Comparison of ENCODE assay signal across 21 mouse cellular contexts in genomic region chr13:16641611-16642449, GRCm38 (mm10).
A peak's percentile ranks its signal among the peaks of the same experiment; 100 is the strongest.
DNase-seq lines count a peak whose midpoint lies in the region; ATAC-seq and TF ChIP-seq lines count a peak whose summit lies in the region.
"Had no signal": no experiment of that assay in that cellular context is flagged by ENCODE, and none has a peak within 500 bp of the region (broad histone marks: within the 10 kb centered on the region; RNA-seq: fewer than 3 reads in every experiment).

No protein-coding gene starts in this region.

- H3K27me3 ChIP-seq in forebrain, embryonic 14.5 days (replicated peaks; ENCODE audit: control insufficient read depth, insufficient read depth, low read length): no peaks in the 10 kb centered on the region
- no peaks in the 10 kb centered on the region for H3K27me3 ChIP-seq in forebrain, embryonic 13.5 days
- H3K27me3 ChIP-seq in kidney, embryonic 16.5 days (ENCODE audit: insufficient read depth, low read length): no peaks in the 10 kb centered on the region
- H3K27me3 ChIP-seq: hindbrain, embryonic 15.5 days; liver, embryonic 12.5 days; neural tube, embryonic 15.5 days had no signal

- no peaks in the 10 kb centered on the region for H3K9me3 ChIP-seq in forebrain, embryonic 14.5 days (replicated peaks; ENCODE audit: control insufficient read depth, low read length)
- H3K9me3 ChIP-seq in forebrain, embryonic 13.5 days (replicated peaks): no peaks in the 10 kb centered on the region
- no peaks in the 10 kb centered on the region for H3K9me3 ChIP-seq in kidney, embryonic 16.5 days (ENCODE audit: low read length)
- H3K9me3 ChIP-seq: embryonic facial prominence, embryonic 10.5 days; hindbrain, embryonic 15.5 days; liver, embryonic 12.5 days; neural tube, embryonic 15.5 days had no signal

- 50% methylated on average over 3 of the region's 3 CpGs for WGBS in forebrain, embryonic 14.5 days
- WGBS in forebrain, embryonic 13.5 days: 70% methylated on average over 3 of the region's 3 CpGs
- 48% methylated on average over 3 of the region's 3 CpGs for WGBS in kidney, embryonic 16.5 days

- H3K4me3 ChIP-seq in forebrain, embryonic 14.5 days (ENCODE audit: low read depth, low read length): no peak overlapping the region
- no peak overlapping the region for H3K4me3 ChIP-seq in forebrain, embryonic 13.5 days
- no peak overlapping the region for H3K4me3 ChIP-seq in layer of hippocampus, adult 2 months
- H3K4me3 ChIP-seq in kidney, embryonic 16.5 days (ENCODE audit: low read length): no peak overlapping the region
- H3K4me3 ChIP-seq: embryonic facial prominence, embryonic 10.5 days; gastrocnemius, adult 2 months; hindbrain, embryonic 15.5 days; liver, embryonic 12.5 days; neural tube, embryonic 15.5 days had no signal

- peak; percentile 2 for DNase-seq in forebrain, embryonic 14.5 days (ENCODE audit: low spot score)
- no peak for DNase-seq in layer of hippocampus, adult 2 months (ENCODE audit: low spot score in 2 of 2)
- DNase-seq in layer of hippocampus, postnatal 10 days (ENCODE audit: low spot score in 2 of 2): no peak
- DNase-seq in 3T3-L1 (ENCODE audit: low read depth, low spot score): peak; percentile 81
- peak; percentile 61 for DNase-seq in brain, adult 2 months (ENCODE audit: low read depth, low spot score)
- DNase-seq in embryo, embryonic 10 days (ENCODE audit: low spot score): no peak
- DNase-seq: adrenal gland, postnatal 25 days; cerebellum, adult 18-20 months; gastrocnemius, adult 2 months; heart, postnatal 10 days; lung, postnatal 36 days had no signal

- ATAC-seq in forebrain, embryonic 14.5 days: no peak
- ATAC-seq in forebrain, embryonic 13.5 days: no peak
- no peak for ATAC-seq in kidney, embryonic 16.5 days (ENCODE audit: low FRiP score, low TSS enrichment)
- ATAC-seq: intestine, embryonic 16.5 days; liver, embryonic 12.5 days had no signal

- no peak overlapping the region for H3K9ac ChIP-seq in forebrain, embryonic 14.5 days (ENCODE audit: low read length)
- no peak overlapping the region for H3K9ac ChIP-seq in forebrain, embryonic 13.5 days
- no peak overlapping the region for H3K9ac ChIP-seq in kidney, embryonic 16.5 days (replicated peaks; ENCODE audit: low read length)
- H3K9ac ChIP-seq: hindbrain, embryonic 15.5 days; liver, embryonic 12.5 days; lung, embryonic 14.5 days; neural tube, embryonic 15.5 days had no signal

- no peak overlapping the region for H3K27ac ChIP-seq in forebrain, embryonic 14.5 days (ENCODE audit: low read depth, low read length)
- no peak overlapping the region for H3K27ac ChIP-seq in forebrain, embryonic 13.5 days
- peak overlapping the region; percentile 80 for H3K27ac ChIP-seq in layer of hippocampus, adult 2 months
- H3K27ac ChIP-seq in kidney, embryonic 16.5 days (ENCODE audit: low read length): no peak overlapping the region
- H3K27ac ChIP-seq: embryonic facial prominence, embryonic 10.5 days; gastrocnemius, adult 2 months; hindbrain, embryonic 15.5 days; liver, embryonic 12.5 days; neural tube, embryonic 15.5 days; stomach, postnatal 0 days had no signal

- no peaks in the 10 kb centered on the region; the same call in 1 of the 2 replicates for H3K4me1 ChIP-seq in forebrain, embryonic 14.5 days (ENCODE audit: control insufficient read depth, insufficient read depth, low read length)
- peaks cover 21% of the 10 kb centered on the region; the same call in 1 of the 2 replicates for H3K4me1 ChIP-seq in forebrain, embryonic 13.5 days
- H3K4me1 ChIP-seq in kidney, embryonic 16.5 days (ENCODE audit: insufficient read depth, low read length): peaks cover 3% of the 10 kb centered on the region; the same call in 1 of the 2 replicates
- H3K4me1 ChIP-seq: embryonic facial prominence, embryonic 10.5 days; hindbrain, embryonic 15.5 days; liver, embryonic 12.5 days; neural tube, embryonic 15.5 days had no signal

- TF ChIP-seq CTCF in layer of hippocampus, adult 2 months (conservative IDR thresholded peaks at IDR 0.05): no peak

- H3K36me3 ChIP-seq in forebrain, embryonic 14.5 days (ENCODE audit: control insufficient read depth, insufficient read depth, low read length): no peaks in the 10 kb centered on the region
- H3K36me3 ChIP-seq in forebrain, embryonic 13.5 days (ENCODE audit: poor library complexity, severe bottlenecking): no peaks in the 10 kb centered on the region
- no peaks in the 10 kb centered on the region for H3K36me3 ChIP-seq in kidney, embryonic 16.5 days (ENCODE audit: insufficient read depth, low read length)
- H3K36me3 ChIP-seq: embryonic facial prominence, embryonic 10.5 days; hindbrain, embryonic 15.5 days; liver, embryonic 12.5 days; neural tube, embryonic 15.5 days had no signal

- no peak overlapping the region for H3K4me2 ChIP-seq in forebrain, embryonic 14.5 days (ENCODE audit: low read length)
- no peak overlapping the region for H3K4me2 ChIP-seq in forebrain, embryonic 13.5 days
- H3K4me2 ChIP-seq in kidney, embryonic 16.5 days (replicated peaks; ENCODE audit: low read depth, low read length): no peak overlapping the region
- H3K4me2 ChIP-seq: heart, embryonic 11.5 days; hindbrain, embryonic 15.5 days; liver, embryonic 12.5 days; lung, embryonic 14.5 days; neural tube, embryonic 15.5 days had no signal

Comparison
In these comparisons a context has a peak if more than half of its experiments do, and no peak if none do; other contexts are left out.
1. DNase-seq: peak in forebrain, embryonic 14.5 days (single experiment), 3T3-L1 (single experiment) and brain, adult 2 months (single experiment); none in layer of hippocampus, adult 2 months (0 of 2), layer of hippocampus, postnatal 10 days (0 of 2) and embryo, embryonic 10 days (single experiment).